Mouse (Mus musculus) naive thymus-derived CD4-positive, alpha-beta T cell, adult 2 months (primary cell): ENCODE data around the gene Gm266.
A peak's percentile ranks its signal among the peaks of the same experiment; 100 is the strongest.
"Not testable (repeated sequence)": the region's sequence is repeated elsewhere in the genome, so short reads cannot be mapped to it uniquely, and the experiment has no call there.

ENCODE experiments used
- DNase-seq: peaks from one replicate; pipeline ENCODE4 v3.0.0-alpha.2; 2011; ENCODE audit warnings: low read depth

Gene Gm266

DNA sequence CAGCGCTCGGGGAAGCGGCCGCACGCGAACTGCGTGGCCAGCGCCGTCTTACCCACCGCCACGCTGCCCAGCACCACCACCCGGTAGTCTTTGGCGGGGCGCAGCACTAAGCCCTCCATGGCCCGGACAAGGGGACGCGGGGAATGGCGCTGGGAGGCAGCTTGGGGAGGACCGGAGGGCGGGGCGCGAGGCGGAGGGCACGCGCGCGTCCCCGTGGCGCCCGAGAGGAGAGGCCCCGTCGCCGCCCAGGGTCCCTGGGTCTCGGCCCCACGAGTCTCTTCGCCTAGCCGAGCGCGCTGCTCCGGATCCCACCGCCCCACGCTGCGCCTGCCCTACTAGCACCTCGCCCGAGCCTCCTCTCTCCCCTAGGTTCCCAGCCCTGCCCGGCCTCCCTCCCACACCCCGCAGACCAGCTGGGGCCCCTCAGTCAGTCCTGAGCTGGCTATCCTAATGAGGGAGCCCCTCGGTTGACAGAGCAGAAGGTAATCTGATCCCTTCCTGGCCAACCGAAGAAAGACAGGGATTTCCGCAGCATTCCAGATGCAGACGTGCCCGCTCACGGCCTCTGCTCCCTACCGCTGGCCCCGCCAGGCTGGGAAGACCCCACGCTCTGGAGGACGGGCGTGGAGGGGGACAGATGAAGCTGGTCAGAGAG lies at the start of gene Gm266:
TSS of gene Gm266 (minus strand) at position 172 of the 655 bp plus-strand sequence.
- no peak for DNase-seq

DNA sequence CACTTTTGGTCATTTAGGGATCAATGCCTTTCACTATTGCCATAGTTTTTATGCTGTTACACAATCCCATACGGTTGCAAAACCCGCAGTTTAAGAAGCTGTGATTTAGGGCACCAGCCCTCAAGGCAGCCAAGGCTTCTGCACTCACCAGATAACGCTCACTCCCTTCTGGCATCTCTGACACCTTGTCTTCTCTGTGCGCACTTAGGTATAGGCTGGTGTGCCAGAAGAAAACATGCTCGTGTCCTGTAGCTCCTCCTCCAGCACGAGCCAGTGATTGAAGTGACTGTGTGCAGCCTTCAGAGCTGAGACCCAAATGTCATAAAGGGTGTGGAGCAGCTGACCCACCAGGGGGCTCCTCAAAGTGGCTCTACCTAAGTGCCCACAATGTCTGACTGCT lies 49.7 kb upstream of the Gm266 start:
- peak; percentile 12 for DNase-seq

- DNase-seq = no peak
Measured at GRCm38 (mm10) chr12:111533096-111533794, 47.6 kb upstream of the Gm266 start.

DNA sequence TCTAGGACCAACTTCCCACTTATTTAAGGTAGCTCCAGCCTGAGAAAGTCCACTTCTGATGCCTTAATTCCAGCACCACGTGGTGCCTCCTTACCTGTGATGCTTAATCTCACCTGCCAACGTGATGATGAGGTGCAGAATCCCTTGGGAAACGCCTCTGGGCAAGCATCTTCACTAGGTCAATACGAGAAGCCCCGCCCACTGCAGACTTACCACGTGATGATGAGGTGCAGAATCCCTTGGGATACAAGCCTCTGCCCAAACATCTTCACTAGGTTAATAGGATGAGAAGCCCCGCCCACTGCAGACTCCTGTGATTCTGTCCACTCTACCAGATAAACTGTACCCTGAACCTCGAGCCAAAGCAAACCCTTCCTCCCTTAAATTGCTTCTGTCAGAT lies 43.6 kb upstream of the Gm266 start:
- DNase-seq = no peak

DNA sequence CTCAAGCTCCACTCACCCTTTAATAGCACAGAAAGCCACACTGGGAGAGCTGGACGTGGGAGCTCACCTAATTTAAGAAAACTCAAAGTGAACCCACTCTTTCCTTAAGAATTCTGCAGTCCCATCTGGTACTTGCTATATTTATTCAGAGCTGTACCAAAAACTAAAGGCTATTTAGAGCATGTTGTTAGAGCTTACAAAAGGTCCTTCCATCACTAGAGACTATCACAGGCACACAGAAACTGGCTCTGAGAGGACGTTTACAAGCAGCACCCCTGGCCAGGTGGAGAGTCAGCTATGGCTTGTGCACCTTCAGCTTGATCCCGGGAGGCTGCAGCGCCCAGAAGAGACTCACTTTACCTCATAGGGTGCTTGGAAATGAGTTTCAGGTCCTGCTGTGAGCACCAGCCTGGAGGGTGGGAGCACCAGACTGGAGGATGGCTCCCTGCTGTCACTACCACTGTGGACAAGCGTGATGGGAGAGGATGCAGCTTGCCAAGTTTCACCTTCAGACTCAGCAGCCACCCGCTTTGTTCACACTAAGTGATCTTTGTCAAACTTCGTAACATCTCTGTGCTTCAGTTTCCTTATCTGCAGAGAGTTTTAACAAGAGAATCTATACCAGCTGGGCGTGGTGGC lies 42.1 kb upstream of the Gm266 start:
- no peak for DNase-seq

DNA sequence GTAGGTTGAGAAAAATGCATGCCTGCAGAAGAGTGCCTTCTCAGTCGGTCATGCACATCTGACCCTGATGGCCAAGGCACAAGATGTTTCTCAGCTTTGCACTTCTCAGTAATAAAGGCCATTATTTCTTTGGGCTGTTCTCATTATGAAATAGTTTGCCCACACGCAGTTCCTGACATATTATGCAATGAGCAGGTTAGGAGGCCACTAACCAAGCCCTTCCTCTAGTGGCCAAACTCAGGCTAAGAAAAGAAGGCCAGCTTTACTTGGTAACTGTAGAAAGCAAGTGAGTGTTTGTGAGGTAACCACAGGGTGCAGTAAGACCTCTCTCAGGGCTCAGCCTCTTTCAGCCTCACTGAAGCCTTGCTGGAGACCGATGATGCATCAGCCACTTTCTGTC lies 39.3 kb upstream of the Gm266 start:
- no peak for DNase-seq

DNA sequence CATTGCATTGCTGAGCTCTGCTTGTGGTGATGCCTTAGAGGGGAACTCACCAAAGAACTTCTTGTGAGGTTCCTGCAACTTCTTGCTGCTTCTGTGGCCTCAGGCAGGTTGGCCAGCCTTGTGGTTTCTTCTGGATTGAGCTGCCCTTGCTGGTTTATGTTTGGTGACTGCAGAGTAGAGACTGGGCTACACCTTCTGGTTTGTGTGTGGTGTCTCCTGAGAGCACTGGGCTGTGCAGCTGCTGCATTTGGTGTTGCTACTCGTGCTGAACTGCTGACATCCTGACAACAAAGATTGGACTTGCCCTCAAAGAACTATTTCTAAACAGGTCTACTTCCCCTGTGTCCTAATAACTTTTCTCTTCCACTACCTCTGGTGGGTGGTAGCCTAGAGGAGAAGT lies 38.8 kb upstream of the Gm266 start:
- no peak for DNase-seq

- no peak for DNase-seq
Measured at GRCm38 (mm10) chr12:111520994-111521393, 35.4 kb upstream of the Gm266 start.

- no peak for DNase-seq
Measured at GRCm38 (mm10) chr12:111519821-111520220, 34.2 kb upstream of the Gm266 start.

- no peak for DNase-seq
Measured at GRCm38 (mm10) chr12:111518391-111518790, 32.8 kb upstream of the Gm266 start.

DNA sequence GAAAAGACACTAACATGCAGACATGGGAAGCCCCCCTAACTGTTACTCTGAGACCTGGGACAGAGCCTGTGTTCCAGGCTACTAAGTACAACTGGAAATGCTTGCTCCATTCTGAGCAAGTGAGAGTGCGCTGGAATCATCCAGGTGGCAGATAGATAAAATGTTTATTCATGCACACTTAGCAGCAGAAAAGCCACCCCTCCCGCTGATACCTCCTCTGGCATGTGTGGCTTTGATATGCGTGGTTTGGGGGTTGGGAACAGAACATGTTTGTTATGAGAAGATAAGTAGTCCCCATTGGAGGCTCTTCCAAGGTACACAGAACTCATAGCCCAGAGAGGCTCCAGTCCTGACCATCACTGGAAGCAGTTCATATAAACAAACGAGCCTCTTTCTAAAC lies 32.3 kb upstream of the Gm266 start:
- DNase-seq = no peak

DNA sequence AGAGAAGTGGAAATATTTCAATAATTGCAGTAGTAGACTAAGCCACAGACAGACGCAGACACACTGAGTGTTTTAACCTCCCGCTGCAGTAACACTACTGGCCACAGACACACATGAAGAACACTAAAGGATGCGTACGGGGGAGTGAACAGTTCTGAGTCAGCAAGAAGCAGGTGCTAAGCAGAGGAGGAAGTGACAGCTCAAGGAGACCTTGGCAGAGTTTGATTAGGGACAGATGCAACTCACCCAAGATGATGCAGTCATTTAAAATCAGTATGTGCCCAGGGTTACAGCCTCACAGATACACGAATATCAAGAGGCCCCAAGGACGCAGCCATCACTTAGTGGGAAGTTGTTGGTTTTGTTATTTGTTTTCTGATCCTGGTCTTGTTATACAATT lies 31.2 kb upstream of the Gm266 start:
- DNase-seq = peak; percentile 9

GRCm38 (mm10) chr12:111515920-111516319 lies 30.3 kb upstream of the Gm266 start:
- no peak for DNase-seq

- DNase-seq = peak; percentile 9
Measured at GRCm38 (mm10) chr12:111514874-111515649, 29.4 kb upstream of the Gm266 start.

DNA sequence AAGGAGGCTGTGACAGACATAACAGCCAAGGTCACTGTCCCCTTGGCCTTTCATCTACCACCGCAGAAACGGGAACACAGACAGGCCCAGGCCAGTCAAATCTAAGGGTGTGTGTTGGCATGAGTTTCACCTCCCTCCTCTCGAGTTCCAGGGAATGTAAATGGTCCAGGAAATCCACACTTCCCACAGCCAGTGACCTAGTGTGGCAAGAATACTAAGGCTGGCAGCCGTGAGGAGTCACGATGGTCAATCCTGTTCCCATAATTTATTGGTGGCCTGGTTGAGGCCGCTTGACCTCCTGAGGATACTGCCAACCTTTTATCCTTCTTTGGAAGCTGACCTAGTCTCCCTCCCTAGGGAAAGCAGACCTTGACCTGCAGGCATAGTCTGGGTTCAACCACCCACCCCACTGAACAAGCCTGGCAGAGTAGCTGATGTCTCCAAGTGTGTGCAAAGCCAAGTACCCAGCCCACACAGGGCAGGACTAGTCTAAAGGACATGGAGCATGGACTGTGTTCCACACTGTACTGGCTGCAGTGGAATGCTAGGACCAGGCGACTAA lies 28.7 kb upstream of the Gm266 start:
- DNase-seq = no peak

DNA sequence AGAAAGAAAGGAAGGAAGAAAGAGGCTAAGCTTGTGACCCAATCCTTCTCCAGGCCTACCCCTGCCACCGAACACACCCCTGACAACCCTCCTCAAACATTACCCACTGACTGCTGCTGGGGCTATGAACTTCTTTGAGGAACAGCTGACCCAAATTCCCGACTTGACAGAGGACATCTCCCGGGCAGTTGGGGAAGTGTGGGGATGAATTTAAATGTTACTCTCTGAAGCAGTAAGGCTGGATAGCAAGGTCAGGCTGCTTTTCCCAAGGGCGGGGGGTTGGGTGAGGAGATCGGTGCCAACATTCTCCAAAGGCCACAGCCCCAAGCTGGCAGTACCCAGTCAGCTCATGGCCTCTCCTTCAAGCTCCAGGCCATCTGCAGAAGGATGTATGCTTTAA lies 28.1 kb upstream of the Gm266 start:
- no peak for DNase-seq

DNA sequence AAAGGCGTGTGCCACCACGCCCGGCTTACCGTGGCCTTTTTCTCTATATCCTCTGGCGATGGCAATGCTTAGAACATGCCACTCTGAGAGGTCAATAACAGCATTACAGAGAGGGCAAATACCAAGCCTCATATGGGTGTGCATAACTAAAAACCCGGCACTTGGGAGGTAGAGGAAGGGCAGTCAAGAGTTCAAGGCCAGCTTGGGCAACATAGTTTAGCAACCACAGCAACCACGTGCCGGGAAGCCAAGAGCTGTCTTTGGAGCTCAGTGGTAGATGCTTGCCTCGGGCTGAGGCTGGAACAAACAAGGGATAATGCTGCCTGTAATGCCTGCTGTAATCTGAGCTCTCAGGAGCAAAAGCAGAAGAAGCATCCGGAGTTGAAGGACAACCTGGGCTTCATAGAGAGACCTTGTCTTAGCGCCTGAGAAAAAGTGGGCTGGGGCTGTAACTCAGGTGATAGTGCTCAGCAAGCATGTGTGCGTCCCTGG lies 27.0 kb upstream of the Gm266 start:
- DNase-seq = no peak

- DNase-seq = not testable (repeated sequence)
Measured at GRCm38 (mm10) chr12:111508438-111508837, 22.8 kb upstream of the Gm266 start.

- no peak for DNase-seq
Measured at GRCm38 (mm10) chr12:111507962-111508361, 22.3 kb upstream of the Gm266 start.

GRCm38 (mm10) chr12:111507001-111507400 lies 21.4 kb upstream of the Gm266 start:
- DNase-seq = no peak

DNA sequence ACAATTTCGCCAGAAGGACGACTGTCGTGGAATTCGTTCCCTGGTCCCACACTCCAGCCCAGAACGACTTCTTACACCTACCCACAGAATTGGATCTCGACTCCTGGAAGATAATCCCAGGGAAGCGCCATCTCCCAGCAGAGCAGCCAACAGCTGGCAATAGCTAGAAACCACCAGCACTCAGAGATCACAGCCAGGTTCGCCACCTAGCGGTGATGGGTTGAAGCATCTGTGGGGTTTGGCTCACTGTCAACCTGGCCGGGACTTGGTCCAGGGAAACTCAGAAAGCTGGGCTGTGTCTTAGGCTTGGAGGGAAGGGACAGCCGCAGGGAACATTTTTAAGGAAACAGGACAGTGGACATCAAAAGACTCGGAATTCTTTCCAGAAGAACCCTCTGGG lies 19.3 kb upstream of the Gm266 start:
- DNase-seq = peak; percentile 63

DNA sequence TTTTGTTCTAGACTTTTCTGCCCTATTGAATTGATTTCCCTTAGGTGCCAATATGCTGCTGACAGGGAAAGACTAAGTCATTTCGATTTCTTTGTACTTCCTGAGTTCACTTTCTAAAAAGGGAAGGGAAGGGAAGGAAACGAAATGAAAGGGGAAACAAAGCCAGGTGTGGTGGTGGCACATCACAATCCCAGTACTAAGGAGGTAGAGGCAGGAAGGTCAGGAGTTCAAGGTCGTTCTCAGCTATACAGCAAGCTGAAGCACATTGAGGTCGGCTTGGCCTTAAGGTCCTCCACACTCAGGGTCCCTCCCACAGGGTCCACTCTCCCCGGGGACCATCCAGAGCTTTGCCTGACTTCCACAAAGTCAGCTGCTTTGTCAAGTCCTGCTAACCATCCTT lies 17.9 kb upstream of the Gm266 start:
- DNase-seq = no peak
